Mouse (Mus musculus): ENCODE measurements around the gene Maml3. TPM values are rescaled to one million over a fixed set of nuclear protein-coding genes. Genes with fewer than 3 reads are reported as not detected.

The Maml3 gene
- polyA plus RNA-seq, 1 experiment from 2014 or later: 5.1 TPM

DNA sequence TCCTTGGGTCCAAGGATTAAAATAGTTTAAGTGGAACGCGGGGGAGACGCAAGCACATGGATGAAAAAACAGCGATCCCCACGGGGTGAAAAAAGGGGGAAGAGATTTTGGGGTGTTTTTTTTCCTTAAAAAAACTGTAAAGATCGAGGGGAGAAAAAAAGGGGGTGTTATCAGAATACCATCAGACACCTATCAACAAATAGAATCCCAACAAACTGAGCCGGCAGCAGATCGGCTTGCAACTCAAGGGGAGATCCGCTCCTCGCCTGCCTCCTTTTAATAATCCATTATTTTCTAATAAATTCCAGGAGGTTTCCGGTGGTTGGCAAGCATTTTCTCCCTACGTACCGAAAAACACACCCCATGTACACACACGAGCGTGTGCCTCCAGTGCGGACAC lies 668 bp downstream of the Maml3 start:
- H3K4me3 ChIP-seq: peak overlapping the region; percentile 74
- no peaks in the 10 kb centered on the region for H3K36me3 ChIP-seq
- ATAC-seq (ENCODE audit: insufficient number of reproducible peaks, low FRiP score, low TSS enrichment, low read depth): no peak
- no peaks in the 10 kb centered on the region for H3K27me3 ChIP-seq
- 1% methylated on average over 16 of the region's 16 CpGs for WGBS
- peak overlapping the region; percentile 97 for H3K27ac ChIP-seq
- peak overlapping the region; percentile 70 for H3K9ac ChIP-seq
- peak overlapping the region; percentile 90 for H3K4me2 ChIP-seq
- H3K4me1 ChIP-seq: peaks cover 7% of the 10 kb centered on the region
- H3K9me3 ChIP-seq: no peaks in the 10 kb centered on the region

GRCm38 (mm10) chr3:52103531-52104181 lies 1.2 kb downstream of the Maml3 start:
- H3K4me2 ChIP-seq: peak overlapping the region; percentile 90
- no peaks in the 10 kb centered on the region for H3K9me3 ChIP-seq
- H3K27ac ChIP-seq: peak overlapping the region; percentile 97
- H3K4me1 ChIP-seq: peaks cover 7% of the 10 kb centered on the region
- peak overlapping the region; percentile 74 for H3K4me3 ChIP-seq
- no peak for ATAC-seq (ENCODE audit: insufficient number of reproducible peaks, low FRiP score, low TSS enrichment, low read depth)
- no peaks in the 10 kb centered on the region for H3K36me3 ChIP-seq
- WGBS: under 1% methylated on average over 54 of the region's 55 CpGs
- H3K9ac ChIP-seq: peak overlapping the region; percentile 70
- no peaks in the 10 kb centered on the region for H3K27me3 ChIP-seq

- no peaks in the 10 kb centered on the region for H3K27me3 ChIP-seq
- peak overlapping the region; percentile 97 for H3K27ac ChIP-seq
- H3K9ac ChIP-seq: peak overlapping the region; percentile 70
- peaks cover 7% of the 10 kb centered on the region for H3K4me1 ChIP-seq
- peak overlapping the region; percentile 90 for H3K4me2 ChIP-seq
- no peaks in the 10 kb centered on the region for H3K9me3 ChIP-seq
- under 1% methylated on average over 52 of the region's 52 CpGs for WGBS
- ATAC-seq (ENCODE audit: insufficient number of reproducible peaks, low FRiP score, low TSS enrichment, low read depth): peak; percentile 83
- H3K4me3 ChIP-seq: peak overlapping the region; percentile 74
- no peaks in the 10 kb centered on the region for H3K36me3 ChIP-seq
These were observed 2.0 kb downstream of the Maml3 start for GRCm38 (mm10) chr3:52102601-52103530.

- Histone ChIP-seq H3K4me3 (peak overlapping the region; percentile 74), H3K4me1 (peaks cover 7% of the 10 kb centered on the region), H3K9ac (peak overlapping the region; percentile 70), H3K36me3 (no peaks in the 10 kb centered on the region), H3K4me2 (peak overlapping the region; percentile 90), H3K9me3 (no peaks in the 10 kb centered on the region), H3K27ac (peak overlapping the region; percentile 97), H3K27me3 (no peaks in the 10 kb centered on the region)
- ATAC-seq (ENCODE audit: insufficient number of reproducible peaks, low FRiP score, low TSS enrichment, low read depth): peak; percentile 87
- WGBS: 0% methylated on average over 40 of the region's 57 CpGs
These were observed 2.8 kb downstream of the Maml3 start for GRCm38 (mm10) chr3:52101977-52102600.

DNA sequence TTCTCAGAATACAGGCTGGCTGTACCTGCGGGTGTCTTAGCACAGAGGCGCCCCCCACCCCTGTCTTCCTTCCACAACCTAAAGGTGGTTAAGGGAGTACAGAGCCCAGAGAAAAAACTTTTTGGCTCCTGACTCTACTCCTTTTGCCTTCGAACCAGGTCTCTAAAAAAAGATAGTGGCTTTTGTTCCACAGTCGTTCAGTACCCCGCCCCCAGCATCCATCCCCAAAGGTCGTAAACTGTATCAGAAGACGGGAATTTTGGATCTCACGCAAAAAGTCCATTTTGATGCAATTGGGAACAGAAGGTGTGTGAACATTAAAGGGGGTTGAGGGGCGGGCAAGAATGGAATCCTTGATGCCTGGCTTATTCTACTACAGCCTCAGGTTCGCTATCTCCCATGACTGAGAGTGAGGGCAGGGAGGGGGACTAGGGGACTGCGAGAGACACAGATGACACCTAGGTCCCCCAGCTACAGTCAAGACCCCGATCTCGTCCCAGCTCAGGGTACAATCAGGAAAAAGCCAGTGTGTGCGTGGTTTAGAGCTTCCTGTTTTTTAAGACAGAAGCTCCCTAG lies 3.4 kb downstream of the Maml3 start:
- Histone ChIP-seq H3K9me3 (no peaks in the 10 kb centered on the region), H3K4me2 (peak overlapping the region; percentile 90), H3K27ac (peak overlapping the region; percentile 97), H3K4me3 (peak overlapping the region; percentile 74), H3K36me3 (no peaks in the 10 kb centered on the region), H3K27me3 (no peaks in the 10 kb centered on the region), H3K9ac (peak overlapping the region; percentile 49), H3K4me1 (peaks cover 7% of the 10 kb centered on the region)
- peak; percentile 9; the same call in 1 of the 2 replicates for ATAC-seq (ENCODE audit: insufficient number of reproducible peaks, low FRiP score, low TSS enrichment, low read depth)
- WGBS: 2% methylated on average over 14 of the region's 14 CpGs

DNA sequence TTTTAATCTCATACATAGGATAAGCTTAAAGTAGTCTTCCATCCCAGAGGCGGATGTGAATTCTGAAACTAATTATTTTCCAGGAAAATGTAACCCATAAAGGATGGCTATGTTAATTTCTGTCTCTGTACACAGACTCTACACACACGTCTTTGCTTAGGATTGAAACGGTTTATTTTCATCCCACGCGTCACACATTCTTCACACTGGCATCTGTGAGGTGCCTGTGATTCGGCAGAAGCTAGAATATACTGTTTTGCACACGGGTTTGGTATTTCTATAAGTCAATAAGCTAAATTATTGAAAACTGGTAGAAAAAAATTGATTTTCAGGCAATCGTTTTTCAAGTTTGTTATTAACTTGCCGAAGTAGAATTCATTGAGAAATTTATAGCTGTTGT lies 4.0 kb downstream of the Maml3 start:
- Histone ChIP-seq H3K36me3 (no peaks in the 10 kb centered on the region), H3K9ac (no peak overlapping the region), H3K4me1 (peaks cover 7% of the 10 kb centered on the region), H3K9me3 (no peaks in the 10 kb centered on the region), H3K27ac (no peak overlapping the region; the same call in 1 of the 2 replicates), H3K4me3 (no peak overlapping the region), H3K4me2 (peak overlapping the region; percentile 90), H3K27me3 (no peaks in the 10 kb centered on the region)
- no peak for ATAC-seq (ENCODE audit: insufficient number of reproducible peaks, low FRiP score, low TSS enrichment, low read depth)
- 43% methylated on average over 9 of the region's 9 CpGs for WGBS

- Histone ChIP-seq H3K4me1 (peaks cover 5% of the 10 kb centered on the region), H3K36me3 (no peaks in the 10 kb centered on the region), H3K27me3 (no peaks in the 10 kb centered on the region), H3K9ac (no peak overlapping the region), H3K9me3 (no peaks in the 10 kb centered on the region), H3K4me3 (no peak overlapping the region), H3K4me2 (no peak overlapping the region), H3K27ac (no peak overlapping the region)
- no peak for ATAC-seq (ENCODE audit: insufficient number of reproducible peaks, low FRiP score, low TSS enrichment, low read depth)
- 71% methylated on average over 4 of the region's 4 CpGs for WGBS
These were observed 4.6 kb downstream of the Maml3 start for GRCm38 (mm10) chr3:52100306-52100705.

DNA sequence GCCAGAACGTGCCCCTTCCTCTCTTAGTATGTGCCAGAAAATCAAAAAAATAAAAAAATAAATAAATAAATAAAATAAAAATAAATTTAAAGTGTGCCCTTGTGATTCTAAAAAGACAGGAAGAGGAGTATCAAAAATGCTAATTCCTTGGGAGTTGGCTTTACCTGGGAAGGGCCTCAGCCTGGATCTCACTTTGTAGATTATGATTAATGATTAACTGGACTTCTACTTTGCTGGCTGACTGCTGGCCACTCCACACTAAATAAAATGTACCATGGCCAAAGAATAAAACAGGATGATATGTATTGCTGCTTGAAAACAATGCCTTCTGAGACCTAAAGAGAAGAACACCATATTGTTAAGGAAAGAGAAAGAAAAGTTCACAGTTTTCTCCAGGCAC lies 5.6 kb downstream of the Maml3 start:
- WGBS: 87% methylated on average over 1 of the region's 1 CpGs
- peaks cover 3% of the 10 kb centered on the region for H3K4me1 ChIP-seq
- no peak overlapping the region for H3K4me3 ChIP-seq
- H3K27ac ChIP-seq: no peak overlapping the region
- no peak overlapping the region for H3K4me2 ChIP-seq
- H3K27me3 ChIP-seq: no peaks in the 10 kb centered on the region
- no peak overlapping the region for H3K9ac ChIP-seq
- H3K36me3 ChIP-seq: no peaks in the 10 kb centered on the region
- ATAC-seq (ENCODE audit: insufficient number of reproducible peaks, low FRiP score, low TSS enrichment, low read depth): no peak
- no peaks in the 10 kb centered on the region for H3K9me3 ChIP-seq

GRCm38 (mm10) chr3:52091261-52091797 lies 13.5 kb downstream of the Maml3 start:
- ATAC-seq (ENCODE audit: insufficient number of reproducible peaks, low FRiP score, low TSS enrichment, low read depth): no peak
- H3K9ac ChIP-seq: no peak overlapping the region
- no peak overlapping the region for H3K4me2 ChIP-seq
- no peak overlapping the region for H3K27ac ChIP-seq
- no peaks in the 10 kb centered on the region for H3K27me3 ChIP-seq
- no peaks in the 10 kb centered on the region for H3K9me3 ChIP-seq
- H3K4me3 ChIP-seq: no peak overlapping the region
- no peaks in the 10 kb centered on the region for H3K36me3 ChIP-seq
- peaks cover 22% of the 10 kb centered on the region for H3K4me1 ChIP-seq
- WGBS: 25% methylated on average over 7 of the region's 7 CpGs

- H3K27ac ChIP-seq: no peak overlapping the region
- no peaks in the 10 kb centered on the region for H3K36me3 ChIP-seq
- ATAC-seq (ENCODE audit: insufficient number of reproducible peaks, low FRiP score, low TSS enrichment, low read depth): no peak
- no peak overlapping the region for H3K9ac ChIP-seq
- WGBS: 52% methylated on average over 8 of the region's 8 CpGs
- H3K27me3 ChIP-seq: no peaks in the 10 kb centered on the region
- H3K4me1 ChIP-seq: peaks cover 22% of the 10 kb centered on the region
- H3K4me3 ChIP-seq: no peak overlapping the region
- H3K9me3 ChIP-seq: no peaks in the 10 kb centered on the region
- H3K4me2 ChIP-seq: no peak overlapping the region
These were observed 14.5 kb downstream of the Maml3 start for GRCm38 (mm10) chr3:52090230-52090873.
